Mouse (Mus musculus): ENCODE data around the gene Ifna7. TPM values are rescaled to one million over a fixed set of nuclear protein-coding genes. Genes with fewer than 3 reads are reported as not detected.

Gene Ifna7
- polyA plus RNA-seq, 1 experiment from 2014 or later: not detected

DNA sequence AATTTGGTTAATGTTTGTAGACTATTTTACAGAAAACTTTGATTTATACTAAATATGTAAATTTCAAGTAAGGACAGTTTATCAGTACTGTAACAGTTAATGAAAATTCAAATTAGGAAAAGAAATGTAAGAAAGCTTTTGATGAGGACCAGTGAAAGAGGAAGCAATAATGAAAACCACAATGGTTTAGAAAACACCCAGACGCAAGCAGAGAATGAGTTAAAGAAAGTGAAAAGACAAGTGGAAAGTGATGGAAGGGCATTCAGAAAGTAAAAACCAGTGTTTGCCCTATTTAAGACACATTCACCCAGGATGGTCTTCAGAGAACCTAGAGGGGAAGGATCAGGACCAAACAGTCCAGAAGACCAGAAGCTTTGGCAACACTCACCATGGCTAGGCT, 33.7 kb downstream of the Ifna7 start, which contains the start of gene Ifna1:
Gene Ifna1, plus strand, starts transcription at position 390 of the 400 bp plus-strand sequence.
- no peak for ATAC-seq (ENCODE audit: insufficient read depth, low FRiP score, low read depth)
- Histone ChIP-seq H3K36me3 (no peaks in the 10 kb centered on the region), H3K4me2 (no peak within 1 kb of the TSS), H3K27ac (no peak within 1 kb of the TSS), H3K9ac (no peak within 1 kb of the TSS), H3K27me3 (replicated peaks) (no peaks in the 10 kb centered on the region), H3K4me3 (replicated peaks) (no peak within 1 kb of the TSS), H3K4me1 (no peaks in the 10 kb centered on the region), H3K9me3 (no peaks in the 10 kb centered on the region)
- 86% methylated on average over 1 of the region's 1 CpGs for WGBS

DNA sequence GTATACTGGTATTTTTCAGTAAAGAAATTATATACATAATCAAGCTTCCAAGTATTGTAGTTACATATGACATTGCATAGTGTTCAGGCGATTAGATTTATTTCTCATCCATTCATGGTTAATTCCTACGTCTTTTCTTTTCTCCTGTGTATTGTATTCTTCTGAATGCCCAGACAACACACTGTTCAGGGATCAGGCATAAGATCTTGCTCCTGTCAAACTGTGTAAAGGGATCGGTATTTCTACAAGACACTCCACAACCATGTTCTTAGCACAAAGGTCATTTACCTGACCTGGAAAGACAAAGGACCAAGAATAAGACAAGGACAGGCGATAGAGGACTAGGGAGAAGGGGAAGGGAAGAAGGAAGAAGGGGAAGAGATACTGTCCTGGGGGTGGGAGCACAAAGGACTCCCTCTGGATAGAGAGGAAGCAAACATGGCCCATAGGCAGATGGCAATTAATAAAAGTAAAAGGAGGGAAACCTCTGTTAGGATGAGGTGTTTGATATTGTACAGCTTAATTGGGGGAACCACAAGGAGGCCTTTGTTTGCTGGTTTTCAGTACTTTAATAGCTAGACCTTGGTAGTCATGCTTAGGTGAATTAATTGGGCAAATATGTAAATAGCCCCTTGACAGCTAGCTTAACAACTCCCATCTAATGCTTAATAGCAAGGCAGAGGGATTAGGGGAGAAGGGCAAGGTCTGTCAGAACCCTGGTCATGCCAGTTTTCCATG, 35.2 kb downstream of the Ifna7 start:
- no peaks in the 10 kb centered on the region for H3K9me3 ChIP-seq
- H3K4me3 ChIP-seq (replicated peaks): no peak overlapping the region
- no peaks in the 10 kb centered on the region for H3K27me3 ChIP-seq (replicated peaks)
- H3K4me2 ChIP-seq: no peak overlapping the region
- WGBS: 71% methylated on average over 4 of the region's 4 CpGs
- no peak overlapping the region for H3K27ac ChIP-seq
- H3K4me1 ChIP-seq: no peaks in the 10 kb centered on the region
- H3K9ac ChIP-seq: no peak overlapping the region
- H3K36me3 ChIP-seq: no peaks in the 10 kb centered on the region
- no peak for ATAC-seq (ENCODE audit: insufficient read depth, low FRiP score, low read depth)

DNA sequence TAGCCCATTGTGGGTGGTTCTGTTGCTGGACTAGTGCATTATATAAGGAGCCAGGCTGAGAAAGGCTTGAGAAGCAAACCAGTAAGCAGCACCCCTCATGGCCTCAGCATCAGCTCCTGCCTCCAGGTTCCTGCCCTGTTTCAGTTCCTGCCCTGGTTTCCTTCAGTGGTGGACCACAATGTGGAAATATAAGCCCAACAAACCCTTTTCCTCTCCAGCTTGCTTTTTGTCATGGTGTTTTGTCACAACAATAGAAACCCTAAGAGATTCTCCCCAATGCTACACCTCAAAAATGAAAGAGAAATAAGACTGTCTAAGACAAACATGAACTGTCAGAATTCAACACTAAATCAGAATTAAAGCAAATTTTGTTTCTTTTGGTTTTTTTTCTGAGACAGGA, 43.2 kb downstream of the Ifna7 start:
- Histone ChIP-seq H3K4me3 (replicated peaks) (no peak overlapping the region), H3K36me3 (no peaks in the 10 kb centered on the region), H3K9me3 (no peaks in the 10 kb centered on the region), H3K4me2 (no peak overlapping the region), H3K27ac (no peak overlapping the region), H3K4me1 (no peaks in the 10 kb centered on the region), H3K27me3 (replicated peaks) (no peaks in the 10 kb centered on the region), H3K9ac (no peak overlapping the region)
- ATAC-seq (ENCODE audit: insufficient read depth, low FRiP score, low read depth): no peak

DNA sequence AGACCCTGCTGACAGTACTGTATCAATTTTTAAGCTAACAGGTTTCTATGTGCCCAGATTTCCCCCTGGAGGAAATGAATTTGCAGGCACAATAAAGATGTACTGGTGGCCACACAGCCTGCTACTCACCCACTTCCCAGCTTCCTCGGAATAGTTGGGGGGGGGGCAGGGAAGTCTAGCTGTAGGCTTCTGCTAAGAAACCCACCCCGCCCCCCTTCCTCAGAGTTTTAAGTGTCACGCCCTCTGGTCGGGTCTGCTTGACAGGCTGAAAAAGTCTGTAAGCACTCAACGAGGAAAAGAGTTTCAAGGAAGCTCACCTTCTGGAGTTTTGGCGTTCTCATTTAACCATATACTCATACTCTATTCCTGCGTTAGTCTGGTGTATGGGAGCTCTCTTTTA, 47.3 kb downstream of the Ifna7 start:
- H3K27me3 ChIP-seq (replicated peaks): 0 out of 2 replicates have a peak, but pooled peaks cover 5% of the 10 kb centered on the region
- H3K9ac ChIP-seq: no peak overlapping the region
- peaks cover 7% of the 10 kb centered on the region; the same call in 1 of the 2 replicates for H3K4me1 ChIP-seq
- H3K4me3 ChIP-seq (replicated peaks): no peak overlapping the region
- 8% methylated on average over 7 of the region's 7 CpGs for whole genome bisulfite sequencing
- H3K36me3 ChIP-seq: no peaks in the 10 kb centered on the region
- H3K9me3 ChIP-seq: no peaks in the 10 kb centered on the region
- H3K27ac ChIP-seq: no peak overlapping the region
- ATAC-seq (ENCODE audit: insufficient read depth, low FRiP score, low read depth): no peak
- no peak overlapping the region for H3K4me2 ChIP-seq

DNA sequence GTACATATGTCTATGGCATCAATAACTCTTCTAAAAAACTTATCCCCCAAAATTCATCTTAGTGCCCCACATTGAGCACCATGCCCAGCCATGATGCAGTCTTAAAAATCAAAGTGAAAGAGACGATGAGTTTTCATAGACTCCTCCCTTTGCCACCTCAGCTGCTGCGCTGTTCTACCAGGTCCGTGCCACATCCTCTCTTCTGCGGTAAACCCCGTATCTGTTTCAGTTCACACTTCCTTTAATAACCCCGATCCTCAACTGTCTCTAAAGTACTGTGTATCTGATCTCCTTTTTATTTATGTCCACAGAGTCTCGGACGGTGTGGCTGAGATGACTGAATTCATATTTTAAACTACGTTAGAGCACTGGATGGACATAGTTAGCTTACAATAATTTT, 48.6 kb downstream of the Ifna7 start:
- H3K4me3 ChIP-seq (replicated peaks): no peak overlapping the region
- ATAC-seq (ENCODE audit: insufficient read depth, low FRiP score, low read depth): no peak
- no peaks in the 10 kb centered on the region for H3K9me3 ChIP-seq
- no peak overlapping the region for H3K9ac ChIP-seq
- 0 out of 2 replicates have a peak, but pooled peaks cover 5% of the 10 kb centered on the region for H3K27me3 ChIP-seq (replicated peaks)
- no peak overlapping the region for H3K27ac ChIP-seq
- no peak overlapping the region for H3K4me2 ChIP-seq
- no peaks in the 10 kb centered on the region for H3K36me3 ChIP-seq
- peaks cover 7% of the 10 kb centered on the region; the same call in 1 of the 2 replicates for H3K4me1 ChIP-seq
- 57% methylated on average over 9 of the region's 9 CpGs for whole genome bisulfite sequencing

DNA sequence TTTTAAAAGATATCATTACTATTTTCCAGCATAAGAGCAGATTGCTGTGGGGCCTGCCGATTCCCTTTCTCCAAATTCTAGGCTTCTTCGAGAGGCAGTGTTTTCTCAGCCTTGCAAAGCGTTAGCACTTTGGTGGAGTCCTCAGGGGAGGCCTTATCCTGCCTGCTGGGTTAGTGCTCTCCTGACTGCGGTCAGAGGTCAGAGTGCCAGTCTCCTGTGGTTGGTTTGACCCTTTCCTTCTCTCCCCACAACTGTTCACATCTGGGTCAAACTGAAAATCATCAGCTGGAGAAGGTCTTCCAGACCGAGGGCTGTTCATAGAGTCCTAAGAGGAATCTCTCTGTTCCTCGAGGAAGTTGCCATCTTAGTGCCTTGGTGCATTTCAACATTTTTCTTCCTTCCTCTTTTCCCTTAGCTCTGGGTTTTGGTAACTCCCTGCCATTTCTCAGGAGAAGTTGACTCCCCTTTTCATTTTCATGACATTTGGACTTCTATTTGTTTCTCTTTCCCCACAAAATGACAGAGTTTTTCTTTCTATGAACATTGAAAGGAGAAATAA, 49.1 kb downstream of the Ifna7 start:
- no peaks in the 10 kb centered on the region for H3K36me3 ChIP-seq
- 51% methylated on average over 6 of the region's 6 CpGs for WGBS
- H3K27ac ChIP-seq: no peak overlapping the region
- H3K4me1 ChIP-seq: peaks cover 7% of the 10 kb centered on the region; the same call in 1 of the 2 replicates
- H3K4me3 ChIP-seq (replicated peaks): no peak overlapping the region
- no peak for ATAC-seq (ENCODE audit: insufficient read depth, low FRiP score, low read depth)
- H3K9ac ChIP-seq: no peak overlapping the region
- no peaks in the 10 kb centered on the region for H3K9me3 ChIP-seq
- H3K4me2 ChIP-seq: no peak overlapping the region
- 0 out of 2 replicates have a peak, but pooled peaks cover 5% of the 10 kb centered on the region for H3K27me3 ChIP-seq (replicated peaks)

Other genes starting within 250 kb of the Ifna7 start
- gene Ifna14, start 244.4 kb upstream of the Ifna7 start, polyA plus RNA-seq (2015; fragmentation: Nextera tagmentation; extraction: Ambion mirVana): not detected in 2 replicates
- not detected in 2 replicates for gene Ifna9, start 223.8 kb upstream of the Ifna7 start, polyA plus RNA-seq (2015; fragmentation: Nextera tagmentation; extraction: Ambion mirVana)
- gene Ifna12, start 212.9 kb upstream of the Ifna7 start, polyA plus RNA-seq (2015; fragmentation: Nextera tagmentation; extraction: Ambion mirVana): not detected in 2 replicates
- not detected in 2 replicates for gene C87499, start 181.8 kb upstream of the Ifna7 start, polyA plus RNA-seq (2015; fragmentation: Nextera tagmentation; extraction: Ambion mirVana)
- not detected in 2 replicates for gene Ifna13, start 171.8 kb upstream of the Ifna7 start, polyA plus RNA-seq (2015; fragmentation: Nextera tagmentation; extraction: Ambion mirVana)
- not detected in 2 replicates for gene Ifna16, start 139.3 kb upstream of the Ifna7 start, polyA plus RNA-seq (2015; fragmentation: Nextera tagmentation; extraction: Ambion mirVana)
- not detected in 2 replicates for gene Ifna2, start 132.3 kb upstream of the Ifna7 start, polyA plus RNA-seq (2015; fragmentation: Nextera tagmentation; extraction: Ambion mirVana)
- gene Ifnab, start 124.9 kb upstream of the Ifna7 start, polyA plus RNA-seq (2015; fragmentation: Nextera tagmentation; extraction: Ambion mirVana): not detected in 2 replicates
- gene Gm26566, start 94.4 kb upstream of the Ifna7 start, polyA plus RNA-seq (2015; fragmentation: Nextera tagmentation; extraction: Ambion mirVana): 0.49 and 1.0 TPM in 2 replicates
- gene Klhl9, start 93.8 kb upstream of the Ifna7 start, polyA plus RNA-seq (2015; fragmentation: Nextera tagmentation; extraction: Ambion mirVana): 87.8 and 88.8 TPM in 2 replicates
- gene Gm13271, start 61.4 kb upstream of the Ifna7 start, polyA plus RNA-seq (2015; fragmentation: Nextera tagmentation; extraction: Ambion mirVana): not detected in 2 replicates
- 0.23 and 0.33 TPM in 2 replicates for gene Gm13283, start 56.1 kb upstream of the Ifna7 start, polyA plus RNA-seq (2015; fragmentation: Nextera tagmentation; extraction: Ambion mirVana)
- 0.30 and 0.70 TPM in 2 replicates for gene Gm13290, start 42.4 kb upstream of the Ifna7 start, polyA plus RNA-seq (2015; fragmentation: Nextera tagmentation; extraction: Ambion mirVana)
- not detected in 2 replicates for gene Gm13289, start 39.3 kb upstream of the Ifna7 start, polyA plus RNA-seq (2015; fragmentation: Nextera tagmentation; extraction: Ambion mirVana)
- 0.35 TPM in 1 of 2 replicates, not detected in the other for gene Gm13272, start 36.4 kb upstream of the Ifna7 start, polyA plus RNA-seq (2015; fragmentation: Nextera tagmentation; extraction: Ambion mirVana)
- gene Ifnz, start 34.1 kb upstream of the Ifna7 start, polyA plus RNA-seq (2015; fragmentation: Nextera tagmentation; extraction: Ambion mirVana): 0.30 and 0.41 TPM in 2 replicates
- gene Gm13276, start 30.5 kb upstream of the Ifna7 start, polyA plus RNA-seq (2015; fragmentation: Nextera tagmentation; extraction: Ambion mirVana): not detected in 2 replicates
- gene Gm13277, start 27.6 kb upstream of the Ifna7 start, polyA plus RNA-seq (2015; fragmentation: Nextera tagmentation; extraction: Ambion mirVana): not detected in 2 replicates
- not detected in 2 replicates for gene Gm13278, start 24.7 kb upstream of the Ifna7 start, polyA plus RNA-seq (2015; fragmentation: Nextera tagmentation; extraction: Ambion mirVana)
- not detected in 2 replicates for gene Gm13275, start 21.7 kb upstream of the Ifna7 start, polyA plus RNA-seq (2015; fragmentation: Nextera tagmentation; extraction: Ambion mirVana)
- not detected in 2 replicates for gene Gm13279, start 18.8 kb upstream of the Ifna7 start, polyA plus RNA-seq (2015; fragmentation: Nextera tagmentation; extraction: Ambion mirVana)
- 0.94 and 1.3 TPM in 2 replicates for gene Gm13285, start 16.6 kb upstream of the Ifna7 start, polyA plus RNA-seq (2015; fragmentation: Nextera tagmentation; extraction: Ambion mirVana)
- 0.41 TPM in 1 of 2 replicates, not detected in the other for gene Gm13287, start 13.0 kb upstream of the Ifna7 start, polyA plus RNA-seq (2015; fragmentation: Nextera tagmentation; extraction: Ambion mirVana)
- not detected in 2 replicates for gene Gm13288, start 10.7 kb upstream of the Ifna7 start, polyA plus RNA-seq (2015; fragmentation: Nextera tagmentation; extraction: Ambion mirVana)
- not detected in 2 replicates for gene Ifna11, start 3.7 kb downstream of the Ifna7 start, polyA plus RNA-seq (2015; fragmentation: Nextera tagmentation; extraction: Ambion mirVana)
- not detected in 2 replicates for gene Ifna6, start 11.2 kb downstream of the Ifna7 start, polyA plus RNA-seq (2015; fragmentation: Nextera tagmentation; extraction: Ambion mirVana)
- not detected in 2 replicates for gene Ifna5, start 19.3 kb downstream of the Ifna7 start, polyA plus RNA-seq (2015; fragmentation: Nextera tagmentation; extraction: Ambion mirVana)
- gene Ifna4, start 25.6 kb downstream of the Ifna7 start, polyA plus RNA-seq (2015; fragmentation: Nextera tagmentation; extraction: Ambion mirVana): not detected in 2 replicates
- not detected in 2 replicates for gene Ifna1, start 33.9 kb downstream of the Ifna7 start, polyA plus RNA-seq (2015; fragmentation: Nextera tagmentation; extraction: Ambion mirVana)
- gene Ifne, start 64.0 kb downstream of the Ifna7 start, polyA plus RNA-seq (2015; fragmentation: Nextera tagmentation; extraction: Ambion mirVana): not detected in 2 replicates

Data from stomach, embryonic 15.5 days (tissue).